Mouse (Mus musculus): ENCODE data around the gene Glis3. TPM values are rescaled to one million over a fixed set of nuclear protein-coding genes. Genes with fewer than 3 reads are reported as not detected.

Gene Glis3
- polyA plus RNA-seq, 1 experiment = 0.02 TPM

- H3K27me3 ChIP-seq (ENCODE audit: control insufficient read depth) = no peaks in the 10 kb centered on the region
- TF ChIP-seq TAL1 (IDR thresholded peaks at IDR 0.05; ENCODE audit: low read length) (no peak), GATA1 (IDR thresholded peaks at IDR 0.05; ENCODE audit: low read length) (no peak)
- no peaks in the 10 kb centered on the region for H3K9me3 ChIP-seq (ENCODE audit: control insufficient read depth, low read length)
- H3K36me3 ChIP-seq (ENCODE audit: control insufficient read depth) = no peaks in the 10 kb centered on the region
- no peaks in the 10 kb centered on the region for H3K4me1 ChIP-seq (ENCODE audit: control insufficient read depth)
- H3K4me3 ChIP-seq (replicated peaks) = no peak overlapping the region
Measured at GRCm38 (mm10) chr19:28503011-28503410, 176.9 kb downstream of the Glis3 start.

- Histone ChIP-seq H3K36me3 (ENCODE audit: control insufficient read depth) (no peaks in the 10 kb centered on the region), H3K4me1 (ENCODE audit: control insufficient read depth) (no peaks in the 10 kb centered on the region), H3K4me3 (replicated peaks) (no peak overlapping the region), H3K27me3 (ENCODE audit: control insufficient read depth) (no peaks in the 10 kb centered on the region), H3K9me3 (ENCODE audit: control insufficient read depth, low read length) (peaks cover 5% of the 10 kb centered on the region)
- TF ChIP-seq GATA1 (IDR thresholded peaks at IDR 0.05; ENCODE audit: low read length) (no peak), TAL1 (IDR thresholded peaks at IDR 0.05; ENCODE audit: low read length) (no peak)
Measured at GRCm38 (mm10) chr19:28500975-28501374, 178.9 kb downstream of the Glis3 start.

- Histone ChIP-seq H3K4me3 (replicated peaks) (no peak overlapping the region), H3K27me3 (ENCODE audit: control insufficient read depth) (no peaks in the 10 kb centered on the region), H3K9me3 (ENCODE audit: control insufficient read depth, low read length) (peaks cover 5% of the 10 kb centered on the region), H3K4me1 (ENCODE audit: control insufficient read depth) (no peaks in the 10 kb centered on the region), H3K36me3 (ENCODE audit: control insufficient read depth) (no peaks in the 10 kb centered on the region)
- TF ChIP-seq TAL1 (IDR thresholded peaks at IDR 0.05; ENCODE audit: low read length) (no peak), GATA1 (IDR thresholded peaks at IDR 0.05; ENCODE audit: low read length) (no peak)
Measured at GRCm38 (mm10) chr19:28500505-28500904, 179.4 kb downstream of the Glis3 start.

- Histone ChIP-seq H3K27me3 (ENCODE audit: control insufficient read depth) (no peaks in the 10 kb centered on the region), H3K9me3 (ENCODE audit: control insufficient read depth, low read length) (peaks cover 5% of the 10 kb centered on the region), H3K4me1 (ENCODE audit: control insufficient read depth) (no peaks in the 10 kb centered on the region), H3K4me3 (replicated peaks) (no peak overlapping the region), H3K36me3 (ENCODE audit: control insufficient read depth) (no peaks in the 10 kb centered on the region)
- no peak for TF ChIP-seq GATA1 (IDR thresholded peaks at IDR 0.05; ENCODE audit: low read length)
- TF ChIP-seq TAL1 (IDR thresholded peaks at IDR 0.05; ENCODE audit: low read length) = no peak
Measured at GRCm38 (mm10) chr19:28499786-28500185, 180.1 kb downstream of the Glis3 start.

- Histone ChIP-seq H3K4me3 (replicated peaks) (no peak overlapping the region), H3K27me3 (ENCODE audit: control insufficient read depth) (no peaks in the 10 kb centered on the region), H3K4me1 (ENCODE audit: control insufficient read depth) (no peaks in the 10 kb centered on the region), H3K9me3 (ENCODE audit: control insufficient read depth, low read length) (peaks cover 5% of the 10 kb centered on the region), H3K36me3 (ENCODE audit: control insufficient read depth) (no peaks in the 10 kb centered on the region)
- TF ChIP-seq TAL1 (IDR thresholded peaks at IDR 0.05; ENCODE audit: low read length) (no peak), GATA1 (IDR thresholded peaks at IDR 0.05; ENCODE audit: low read length) (no peak)
Measured at GRCm38 (mm10) chr19:28495926-28496325, 184.0 kb downstream of the Glis3 start.

GRCm38 (mm10) chr19:28493605-28494260 lies 186.1 kb downstream of the Glis3 start:
- Histone ChIP-seq H3K36me3 (ENCODE audit: control insufficient read depth) (no peaks in the 10 kb centered on the region), H3K27me3 (ENCODE audit: control insufficient read depth) (no peaks in the 10 kb centered on the region), H3K4me1 (ENCODE audit: control insufficient read depth) (no peaks in the 10 kb centered on the region), H3K4me3 (replicated peaks) (no peak overlapping the region), H3K9me3 (ENCODE audit: control insufficient read depth, low read length) (peaks cover 5% of the 10 kb centered on the region)
- TF ChIP-seq TAL1 (IDR thresholded peaks at IDR 0.05; ENCODE audit: low read length) (no peak), GATA1 (IDR thresholded peaks at IDR 0.05; ENCODE audit: low read length) (no peak)

GRCm38 (mm10) chr19:28478055-28478454 lies 201.8 kb downstream of the Glis3 start:
- no peaks in the 10 kb centered on the region for H3K4me1 ChIP-seq (ENCODE audit: control insufficient read depth)
- H3K27me3 ChIP-seq (ENCODE audit: control insufficient read depth) = no peaks in the 10 kb centered on the region
- H3K36me3 ChIP-seq (ENCODE audit: control insufficient read depth) = no peaks in the 10 kb centered on the region
- no peak overlapping the region for H3K4me3 ChIP-seq (replicated peaks)
- 0 out of 2 replicates have a peak, but pooled peaks cover 2% of the 10 kb centered on the region for H3K9me3 ChIP-seq (ENCODE audit: control insufficient read depth, low read length)
- TF ChIP-seq TAL1 (IDR thresholded peaks at IDR 0.05; ENCODE audit: low read length) (no peak), GATA1 (IDR thresholded peaks at IDR 0.05; ENCODE audit: low read length) (no peak)

- Histone ChIP-seq H3K4me1 (ENCODE audit: control insufficient read depth) (no peaks in the 10 kb centered on the region), H3K4me3 (replicated peaks) (no peak overlapping the region), H3K27me3 (ENCODE audit: control insufficient read depth) (no peaks in the 10 kb centered on the region), H3K9me3 (ENCODE audit: control insufficient read depth, low read length) (0 out of 2 replicates have a peak, but pooled peaks cover 2% of the 10 kb centered on the region), H3K36me3 (ENCODE audit: control insufficient read depth) (no peaks in the 10 kb centered on the region)
- TF ChIP-seq TAL1 (IDR thresholded peaks at IDR 0.05; ENCODE audit: low read length) (no peak), GATA1 (IDR thresholded peaks at IDR 0.05; ENCODE audit: low read length) (no peak)
Measured at GRCm38 (mm10) chr19:28477326-28477863, 202.5 kb downstream of the Glis3 start.

- no peaks in the 10 kb centered on the region for H3K27me3 ChIP-seq (ENCODE audit: control insufficient read depth)
- no peaks in the 10 kb centered on the region for H3K36me3 ChIP-seq (ENCODE audit: control insufficient read depth)
- H3K9me3 ChIP-seq (ENCODE audit: control insufficient read depth, low read length) = 0 out of 2 replicates have a peak, but pooled peaks cover 2% of the 10 kb centered on the region
- H3K4me1 ChIP-seq (ENCODE audit: control insufficient read depth) = no peaks in the 10 kb centered on the region
- no peak overlapping the region for H3K4me3 ChIP-seq (replicated peaks)
- no peak for TF ChIP-seq TAL1 (IDR thresholded peaks at IDR 0.05; ENCODE audit: low read length)
- no peak for TF ChIP-seq GATA1 (IDR thresholded peaks at IDR 0.05; ENCODE audit: low read length)
Measured at GRCm38 (mm10) chr19:28473621-28474020, 206.3 kb downstream of the Glis3 start.
